ENCODE assay signal across 18 mouse cellular contexts in the genomic region with DNA sequence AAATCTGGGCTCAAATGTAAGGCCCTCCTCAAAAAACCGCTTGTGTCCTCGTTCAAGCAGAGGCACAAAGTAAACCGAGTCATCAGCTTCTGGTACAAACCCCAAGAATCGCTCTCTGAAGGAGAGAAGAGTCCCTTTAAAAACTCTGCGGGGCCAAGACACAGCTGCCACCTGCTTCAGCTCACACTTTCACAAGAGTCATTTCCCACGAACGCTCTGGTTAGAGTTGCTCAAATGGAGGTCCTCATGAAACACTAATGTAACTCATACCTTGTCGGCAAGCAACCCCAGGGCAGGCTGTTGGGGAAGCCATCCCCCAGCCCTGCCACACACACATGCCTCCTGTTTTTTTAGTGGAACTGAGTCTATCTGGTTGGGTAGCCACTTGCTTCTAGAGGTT. TPM values are rescaled to one million over a fixed set of nuclear protein-coding genes. Genes with fewer than 3 reads are reported as not detected.
A peak's percentile ranks its signal among the peaks of the same experiment; 100 is the strongest.
DNase-seq lines count a peak whose midpoint lies in the region; TF ChIP-seq lines count a peak whose summit lies in the region.
"Had no signal": no experiment of that assay in that cellular context is flagged by ENCODE, and none has a peak within 500 bp of the region (broad histone marks: within the 10 kb centered on the region; RNA-seq: fewer than 3 reads in every experiment).

No protein-coding gene starts in this region.

- peaks cover 15 to 62% of the 10 kb centered on the region in 2 experiments for H3K36me3 ChIP-seq in CH12.LX (replicated peaks in 1 of 2; ENCODE audit: control insufficient read depth in 1 of 2, insufficient read depth in 1 of 2, low read length in 1 of 2)
- no peaks in the 10 kb centered on the region for H3K36me3 ChIP-seq in small intestine, adult 2 months (ENCODE audit: control insufficient read depth, insufficient read depth, low read length)
- H3K36me3 ChIP-seq: embryonic facial prominence, embryonic 10.5 days; forebrain, embryonic 10.5 days; heart, embryonic 10.5 days; hindbrain, embryonic 13.5 days had no signal

- no peaks in the 10 kb centered on the region for H3K27me3 ChIP-seq in CH12.LX (replicated peaks)
- no peaks in the 10 kb centered on the region for H3K27me3 ChIP-seq in small intestine, adult 2 months (ENCODE audit: control insufficient read depth, insufficient read depth, low read length)

- no peaks in the 10 kb centered on the region for H3K9me3 ChIP-seq in CH12.LX (replicated peaks; ENCODE audit: low read length)
- H3K9me3 ChIP-seq: embryonic facial prominence, embryonic 10.5 days; forebrain, embryonic 10.5 days; heart, embryonic 10.5 days; hindbrain, embryonic 13.5 days had no signal

- peak; percentile 35; the same call in 1 of the 2 replicates for TF ChIP-seq EP300 in CH12.LX (IDR thresholded peaks at IDR 0.05; ENCODE audit: low read length)

- dilution Hi-C loops in CH12.LX (cut with MboI; ENCODE audit: extremely low pct_ligation_motif_present, extremely low pct_unique_long_range_greater_than_20kb, low sequenced_read_pairs) = no loop called here

- H3K4me3 ChIP-seq in CH12.LX (replicated peaks in 1 of 3; ENCODE audit: low read depth in 2 of 3, low read length in 2 of 3, poor library complexity in 1 of 3) = peak overlapping the region; percentile 28 to 49 (median 40)
- H3K4me3 ChIP-seq in bone marrow, adult 2 months (replicated peaks; ENCODE audit: control insufficient read depth, low read depth, low read length) = peak overlapping the region; percentile 28
- no peak overlapping the region for H3K4me3 ChIP-seq in small intestine, adult 2 months (ENCODE audit: low read depth, low read length)
- H3K4me3 ChIP-seq: embryonic facial prominence, embryonic 10.5 days; erythroblast, embryonic 14.5 days; forebrain, embryonic 10.5 days; gastrocnemius, adult 2 months; heart, embryonic 10.5 days; hindbrain, embryonic 13.5 days had no signal

- peaks cover 25 to 63% of the 10 kb centered on the region in 2 experiments for H3K4me1 ChIP-seq in CH12.LX (ENCODE audit: control insufficient read depth in 1 of 2, insufficient read depth in 2 of 2)
- peaks cover 8% of the 10 kb centered on the region for H3K4me1 ChIP-seq in bone marrow, adult 2 months (ENCODE audit: control insufficient read depth, insufficient read depth, low read length)
- peaks cover 14% of the 10 kb centered on the region for H3K4me1 ChIP-seq in small intestine, adult 2 months (ENCODE audit: control insufficient read depth, insufficient read depth, insufficient read length, low read length)

- no peak for TF ChIP-seq POLR2A in CH12.LX (IDR thresholded peaks at IDR 0.05; ENCODE audit: low read depth, low read length)
- TF ChIP-seq POLR2A in bone marrow, adult 2 months (IDR thresholded peaks at IDR 0.05; ENCODE audit: borderline replicate concordance, control insufficient read depth, low read depth, low read length) = no peak
- TF ChIP-seq POLR2A in small intestine, adult 2 months (IDR thresholded peaks at IDR 0.05; ENCODE audit: low read depth, low read length) = no peak

- peak overlapping the region; percentile 73 for H3K27ac ChIP-seq in CH12.LX (ENCODE audit: insufficient read depth, low read depth)
- peak overlapping the region; percentile 80 for H3K27ac ChIP-seq in bone marrow, adult 2 months (ENCODE audit: control insufficient read depth, insufficient read depth, low read depth, low read length, poor library complexity)
- H3K27ac ChIP-seq in small intestine, adult 2 months (ENCODE audit: insufficient read depth, low read depth, low read length) = peak overlapping the region; percentile 9; the same call in 1 of the 2 replicates
- H3K27ac ChIP-seq: embryonic facial prominence, embryonic 10.5 days; forebrain, embryonic 10.5 days; gastrocnemius, adult 2 months; heart, embryonic 10.5 days; hindbrain, embryonic 13.5 days had no signal

- TF ChIP-seq RAD21 in CH12.LX (IDR thresholded peaks at IDR 0.05; ENCODE audit: low read depth, low read length) = no peak

- peak overlapping the region; percentile 93 for H3K4me2 ChIP-seq in CH12.LX (ENCODE audit: insufficient read depth, low read depth, poor library complexity, severe bottlenecking)
- H3K4me2 ChIP-seq: hindbrain, embryonic 13.5 days had no signal

- in situ Hi-C loops in CH12.LX (cut with MboI; ENCODE audit: low pct_ligation_motif_present, low pct_unique_long_range_greater_than_20kb, low sequenced_read_pairs) = loop anchor here (5.0 kb wide), 1 partner anchor 36 kb away; no protein-coding TSS in a partner anchor

- H3K79me2 ChIP-seq in CH12.LX (replicated peaks; ENCODE audit: control insufficient read depth, extremely low read depth, insufficient read depth, poor library complexity, severe bottlenecking) = peaks cover 94% of the 10 kb centered on the region

- intact Hi-C loops in heart, postnatal 25 days (cut with DNase I) = loop anchor here (10.0 kb wide), 1 partner anchor 151 kb away; no protein-coding TSS in a partner anchor

- TF ChIP-seq CTCF in CH12.LX (conservative IDR thresholded peaks at IDR 0.05 in 1 of 2, IDR thresholded peaks at IDR 0.05 in 1 of 2; ENCODE audit: low read depth in 2 of 2, low read length in 2 of 2) = no peak
- no peak for TF ChIP-seq CTCF in bone marrow, adult 2 months (IDR thresholded peaks at IDR 0.05; ENCODE audit: control insufficient read depth, insufficient read depth, low read length)
- no peak for TF ChIP-seq CTCF in small intestine, adult 2 months (IDR thresholded peaks at IDR 0.05; ENCODE audit: extremely low read depth, insufficient read length, insufficient replicate concordance, low read depth, low read length)

- DNase-seq in CH12.LX (ENCODE audit: extremely low read depth) = no peak
- peak; percentile 46 for DNase-seq in thymus, postnatal 4 days
- no peak for DNase-seq in heart, adult 18-20 months
- no peak for DNase-seq in heart, postnatal 25 days (ENCODE audit: low spot score)
- DNase-seq: adrenal gland, postnatal 10 days; cerebellum, adult 11-12 months; cerebellum, adult 9-11 months; gastrocnemius, adult 2 months; gastrocnemius, postnatal 25 days; heart, adult 11 months; heart, postnatal 10 days had no signal

- 46% methylated on average over 8 of the region's 8 CpGs for WGBS in bone marrow, adult 2 months
- WGBS in small intestine, adult 2 months = 74% methylated on average over 8 of the region's 8 CpGs

- H3K9ac ChIP-seq in CH12.LX (ENCODE audit: insufficient read depth, low read depth) = peak overlapping the region; percentile 85
- H3K9ac ChIP-seq: hindbrain, embryonic 13.5 days had no signal

TF ChIP-seq in CH12.LX, 34 proteins besides CTCF, POLR2A, EP300 and RAD21:
- no peak for TF ChIP-seq USF1 (IDR thresholded peaks at IDR 0.05; ENCODE audit: low read depth, low read length)
- TF ChIP-seq PAX5 (IDR thresholded peaks at IDR 0.05; ENCODE audit: low read length) = no peak
- TF ChIP-seq ETS1 (conservative IDR thresholded peaks at IDR 0.05; ENCODE audit: low read depth, low read length) = 0 out of 2 replicates have a peak, but pooled peaks have one; percentile 8
- TF ChIP-seq TCF12 (IDR thresholded peaks at IDR 0.05; ENCODE audit: low read depth, low read length) = peak; percentile 54; the same call in 1 of the 2 replicates
- no peak for TF ChIP-seq ZC3H11A (IDR thresholded peaks at IDR 0.05; ENCODE audit: low read depth, low read length)
- TF ChIP-seq JUN (IDR thresholded peaks at IDR 0.05; ENCODE audit: insufficient read depth, low read depth, low read length) = no peak
- TF ChIP-seq SIN3A (IDR thresholded peaks at IDR 0.05; ENCODE audit: low read length) = peak; percentile 76
- TF ChIP-seq BHLHE40 (IDR thresholded peaks at IDR 0.05; ENCODE audit: low read depth, low read length) = 0 out of 2 replicates have a peak, but pooled peaks have one; percentile 12
- TF ChIP-seq JUND (conservative IDR thresholded peaks at IDR 0.05; ENCODE audit: low read depth, low read length) = no peak

RNA-seq across cellular contexts. Expression of a gene that starts 5.3 kb away (rescaled TPM):
- total RNA-seq in CH12.LX (2012; rRNA removed) (122 and 153 TPM in 2 replicates), CH12.LX (2014; rRNA removed) (93.3 and 112 TPM in 2 replicates)
- 95.3 and 102 TPM in 2 replicates for polyA plus RNA-seq in CH12.LX (2012; ENCODE audit: insufficient read length, low read depth)
- 16.4 and 39.6 TPM in 2 replicates for polyA plus RNA-seq in bone marrow, adult 2 months (2011; ENCODE audit: insufficient read depth, insufficient read length, low replicate concordance, missing spikeins)
- 8.9 and 10.8 TPM in 2 replicates for polyA plus RNA-seq in small intestine, adult 2 months (2012; rRNA removed)
- 1 to 10 TPM; 8.9 to 9.8 TPM for total RNA-seq in heart, adult 18-20 months (2021)
- total RNA-seq in heart, postnatal 25 days (2021) = 10 to 100 TPM in 1 of 2 experiments, 1 to 10 TPM in 1; 9.9 to 11.6 TPM

Comparison
In these comparisons a context has a peak if more than half of its experiments do, and no peak if none do; other contexts are left out.
1. H3K27ac ChIP-seq: peak in every context shown above with its lines; median percentile 80 in bone marrow, adult 2 months; 73 in CH12.LX; 9 in small intestine, adult 2 months.
2. RNA of a gene that starts 5.3 kb away (total RNA-seq): 93.3 to 153 TPM in CH12.LX; 9.9 to 11.6 TPM in heart, postnatal 25 days and 8.9 to 9.8 TPM in heart, adult 18-20 months; every median in the first group is over 4 times any median in the second.